Mouse (Mus musculus) bone marrow macrophage, adult 2 months (primary cell): ENCODE measurements at regions not wholly inside any gene's neighbourhood (a gene's known extent, or its start where the extent isn't known, plus 50 kb on each side); places are given as distances from the start of the nearest gene placed in this dataset.

ENCODE experiments used
- H3K27ac ChIP-seq: 2 replicates; pipeline ENCODE4 v1.5.1; 2012; ENCODE audit warnings: low read depth, low read length; ENCODE audit not compliant: insufficient read depth
- H3K4me1 ChIP-seq: 2 replicates; pipeline ENCODE4 v1.6.1; 2012; ENCODE audit warnings: low read length; ENCODE audit not compliant: control insufficient read depth, insufficient read depth
- H3K4me3 ChIP-seq: 2 replicates; pipeline ENCODE4 v1.5.1; 2012; ENCODE audit warnings: mild to moderate bottlenecking, low read length, moderate library complexity; ENCODE audit not compliant: insufficient read depth
- CTCF ChIP-seq: IDR thresholded peaks from 2 replicates; pipeline ENCODE4 v1.5.1; 2012; ENCODE audit warnings: low read depth, mild to moderate bottlenecking, low read length, moderate library complexity
- POLR2A ChIP-seq: IDR thresholded peaks from 2 replicates; pipeline ENCODE4 v1.6.1; 2012; ENCODE audit warnings: mild to moderate bottlenecking, low read depth, low read length, borderline replicate concordance

- Histone ChIP-seq H3K4me1 (no peaks in the 10 kb centered on the region), H3K27ac (no peak overlapping the region), H3K4me3 (no peak overlapping the region)
- TF ChIP-seq POLR2A: no peak
- TF ChIP-seq CTCF: no peak
Measured at GRCm38 (mm10) chr3:33916318-33916717, 72.2 kb upstream of the Ccdc39 start.

DNA sequence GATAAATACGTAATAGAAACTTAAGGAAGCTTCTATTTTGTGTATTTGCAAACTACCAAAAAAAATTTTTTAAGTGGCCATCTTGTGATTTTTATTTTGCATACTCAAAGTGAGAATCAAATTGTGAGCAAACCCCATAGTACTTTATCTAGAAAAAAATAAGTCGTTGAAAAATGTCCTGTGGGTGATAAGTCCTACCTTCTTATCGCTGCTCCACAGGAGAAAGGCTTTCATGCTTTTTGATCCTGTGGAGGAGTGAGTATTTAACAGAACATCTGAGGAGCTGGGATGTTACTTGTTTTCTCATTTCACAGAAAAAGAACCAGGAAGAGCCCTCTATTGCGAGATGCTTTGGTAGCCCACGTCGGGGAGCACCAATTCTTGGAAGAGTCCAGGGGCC, 72.7 kb upstream of the Ccdc39 start:
- TF ChIP-seq POLR2A (no peak), CTCF (no peak)
- H3K4me1 ChIP-seq: no peaks in the 10 kb centered on the region
- H3K27ac ChIP-seq: no peak overlapping the region
- H3K4me3 ChIP-seq: no peak overlapping the region

GRCm38 (mm10) chr3:33918785-33919184, 74.7 kb upstream of the Ccdc39 start:
- TF ChIP-seq CTCF (peak; percentile 82), POLR2A (no peak)
- Histone ChIP-seq H3K4me3 (no peak overlapping the region), H3K4me1 (no peaks in the 10 kb centered on the region), H3K27ac (no peak overlapping the region)

DNA sequence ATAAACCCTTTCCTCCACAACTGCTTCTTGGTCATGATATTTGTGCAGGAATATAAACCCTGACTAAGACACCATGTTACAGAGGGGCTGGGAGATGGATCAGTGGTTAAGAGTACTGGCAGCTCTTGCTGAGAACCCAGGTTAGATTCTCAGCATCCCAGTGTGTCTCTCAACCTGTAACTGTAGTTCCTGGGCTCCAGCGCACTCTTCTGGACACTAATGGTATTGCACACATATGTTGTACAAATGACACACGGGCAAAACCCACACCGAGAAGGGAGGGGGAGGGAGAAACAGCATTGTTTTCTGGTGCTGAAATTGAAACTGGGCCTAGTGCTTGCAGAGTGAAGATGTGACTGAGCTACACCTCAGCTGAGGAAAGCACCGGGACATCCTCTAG, 81.0 kb upstream of the Ccdc39 start:
- Histone ChIP-seq H3K4me3 (no peak overlapping the region), H3K4me1 (no peaks in the 10 kb centered on the region), H3K27ac (no peak overlapping the region)
- TF ChIP-seq CTCF (no peak), POLR2A (no peak)

GRCm38 (mm10) chr3:33955064-33955463, 64.7 kb upstream of the Fxr1 start:
- Histone ChIP-seq H3K4me3 (no peak overlapping the region), H3K27ac (no peak overlapping the region), H3K4me1 (no peaks in the 10 kb centered on the region)
- TF ChIP-seq CTCF (no peak), POLR2A (no peak)

GRCm38 (mm10) chr3:33955854-33956624, 63.7 kb upstream of the Fxr1 start:
- Histone ChIP-seq H3K27ac (no peak overlapping the region), H3K4me3 (no peak overlapping the region), H3K4me1 (no peaks in the 10 kb centered on the region)
- TF ChIP-seq CTCF: peak; percentile 43; the same call in 1 of the 2 replicates
- TF ChIP-seq POLR2A: no peak

DNA sequence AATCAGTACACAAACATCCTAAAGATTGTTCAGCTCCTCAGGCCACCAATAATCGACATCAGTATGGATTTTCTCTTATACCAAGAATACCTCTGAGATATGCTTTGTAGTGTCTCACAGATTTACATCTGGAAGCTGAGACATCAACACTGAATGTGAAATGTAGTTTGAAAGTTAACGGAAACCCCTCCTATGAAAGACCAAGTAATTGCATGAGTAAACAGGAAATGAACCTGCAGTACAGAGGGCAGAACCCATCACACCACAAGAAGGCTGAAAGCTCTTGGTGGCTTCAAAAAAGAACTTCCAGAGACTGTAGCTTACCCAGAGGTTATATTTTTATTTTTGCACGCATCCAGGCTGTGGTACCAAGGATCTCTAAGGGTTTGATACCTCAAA, 63.1 kb upstream of the Fxr1 start:
- no peak overlapping the region for H3K4me3 ChIP-seq
- H3K4me1 ChIP-seq: no peaks in the 10 kb centered on the region
- H3K27ac ChIP-seq: no peak overlapping the region
- no peak for TF ChIP-seq POLR2A
- no peak for TF ChIP-seq CTCF

GRCm38 (mm10) chr3:33957676-33958075, 62.1 kb upstream of the Fxr1 start:
- H3K4me1 ChIP-seq: no peaks in the 10 kb centered on the region
- H3K27ac ChIP-seq: no peak overlapping the region
- H3K4me3 ChIP-seq: no peak overlapping the region
- no peak for TF ChIP-seq CTCF
- no peak for TF ChIP-seq POLR2A

- TF ChIP-seq CTCF (no peak), POLR2A (no peak)
- no peak overlapping the region for H3K27ac ChIP-seq
- no peaks in the 10 kb centered on the region for H3K4me1 ChIP-seq
- H3K4me3 ChIP-seq: no peak overlapping the region
Measured at GRCm38 (mm10) chr3:33958216-33958615, 61.5 kb upstream of the Fxr1 start.

- Histone ChIP-seq H3K4me1 (no peaks in the 10 kb centered on the region), H3K4me3 (no peak overlapping the region), H3K27ac (no peak overlapping the region)
- no peak for TF ChIP-seq POLR2A
- no peak for TF ChIP-seq CTCF
Measured at GRCm38 (mm10) chr3:33960211-33960610, 59.5 kb upstream of the Fxr1 start.
